Mouse (Mus musculus) ES-E14 (cell line): ENCODE measurements around the gene Tsfm.

ENCODE experiments used
- CHD2 ChIP-seq: IDR thresholded peaks from 2 replicates; pipeline ENCODE4 v1.6.1; 2014; ENCODE audit warnings: mild to moderate bottlenecking, low read depth, low read length, inconsistent platforms
- HCFC1 ChIP-seq: IDR thresholded peaks from 2 replicates; pipeline ENCODE4 v1.6.1; 2012; ENCODE audit warnings: low read length, inconsistent platforms, borderline replicate concordance; ENCODE audit not compliant: insufficient read depth
- MAFK ChIP-seq: IDR thresholded peaks from 2 replicates; pipeline ENCODE4 v1.6.1; 2014; ENCODE audit warnings: mild to moderate bottlenecking, low read depth, low read length, inconsistent platforms; ENCODE audit not compliant: insufficient read depth
- ZC3H11A ChIP-seq: IDR thresholded peaks from 2 replicates; pipeline ENCODE4 v1.6.1; 2012; ENCODE audit warnings: low read depth, mild to moderate bottlenecking, inconsistent platforms, low read length, borderline replicate concordance
- ZNF384 ChIP-seq: IDR thresholded peaks from 2 replicates; pipeline ENCODE4 v1.6.1; 2012; ENCODE audit warnings: low read depth, low read length, inconsistent platforms

DNA sequence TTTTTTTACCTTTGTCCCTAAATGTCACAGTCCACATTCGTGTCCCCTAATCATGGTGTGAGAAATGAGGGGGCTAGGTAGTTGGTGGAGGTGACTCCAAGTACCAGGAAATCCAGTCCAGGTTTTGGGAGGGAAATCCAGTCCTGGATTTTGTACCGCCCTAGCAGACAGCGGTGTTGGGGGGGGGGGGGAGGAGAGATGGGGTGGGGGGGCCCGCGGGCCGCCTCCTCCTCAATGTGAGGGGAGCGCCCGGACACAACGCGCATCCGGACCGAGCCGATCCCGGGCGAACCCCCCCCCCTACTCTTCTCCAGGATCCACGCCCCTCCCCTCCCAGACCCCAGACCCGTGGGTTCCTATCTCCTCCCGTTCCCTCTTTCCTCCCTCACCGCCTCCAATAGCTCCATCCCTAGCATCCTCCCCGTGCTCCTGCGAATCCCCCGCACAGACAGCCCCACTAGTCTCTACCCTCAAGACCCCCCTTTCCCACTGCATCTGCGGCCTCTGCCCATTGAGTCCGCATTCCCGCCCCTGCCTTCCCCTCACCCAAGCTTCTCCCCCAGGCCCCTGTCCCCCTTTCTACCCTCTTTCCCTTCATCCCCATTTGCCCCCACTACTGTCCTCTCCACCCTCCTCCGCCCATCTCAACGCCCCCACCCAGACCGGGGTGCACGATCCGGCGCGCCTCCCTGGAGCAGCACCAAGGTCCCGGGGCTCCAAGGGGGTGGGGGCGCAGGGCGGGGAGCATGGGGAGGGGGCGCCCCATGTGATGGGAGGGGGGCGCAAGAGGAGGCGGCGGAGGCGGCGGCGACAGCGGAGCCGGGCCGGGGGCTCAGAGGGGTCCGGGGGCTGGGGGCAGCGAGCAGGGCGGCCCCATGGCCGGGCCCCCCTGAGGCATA is 48.3 kb upstream of the Tsfm start:
- TF ChIP-seq ZC3H11A (no peak), ZNF384 (no peak), MAFK (no peak), HCFC1 (no peak), CHD2 (no peak)
